Mouse (Mus musculus) cerebellum, postnatal 4 days (tissue): ENCODE results near the gene Rftn1.

ENCODE experiments used
- DNase-seq, 2 experiments: peaks; one replicate each; pipeline ENCODE4 v3.0.0; 2022; ENCODE audit warnings: low spot score in 2 of 2, mixed read lengths in 1 of 2

Rftn1 gene

DNA sequence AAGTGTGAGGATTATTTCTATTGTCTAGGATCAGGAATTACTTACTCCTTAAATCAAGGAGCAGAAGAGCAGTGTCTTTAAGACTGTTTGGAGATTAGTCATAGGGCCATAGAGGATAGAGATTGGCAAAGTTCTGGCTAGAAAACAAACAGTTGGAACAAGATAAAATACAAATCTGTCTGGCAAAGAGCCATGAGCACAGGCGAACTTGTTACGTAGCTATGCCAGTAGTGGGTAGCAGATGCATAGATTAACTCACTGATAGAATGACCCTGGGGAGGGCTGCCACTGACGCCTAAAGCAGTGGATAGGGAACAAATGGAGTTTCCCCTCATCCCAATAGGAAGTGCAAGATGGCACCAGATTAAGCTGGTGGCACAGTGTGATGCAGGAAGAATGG is 97.1 kb downstream of the Rftn1 start:
- no peak for DNase-seq

DNA sequence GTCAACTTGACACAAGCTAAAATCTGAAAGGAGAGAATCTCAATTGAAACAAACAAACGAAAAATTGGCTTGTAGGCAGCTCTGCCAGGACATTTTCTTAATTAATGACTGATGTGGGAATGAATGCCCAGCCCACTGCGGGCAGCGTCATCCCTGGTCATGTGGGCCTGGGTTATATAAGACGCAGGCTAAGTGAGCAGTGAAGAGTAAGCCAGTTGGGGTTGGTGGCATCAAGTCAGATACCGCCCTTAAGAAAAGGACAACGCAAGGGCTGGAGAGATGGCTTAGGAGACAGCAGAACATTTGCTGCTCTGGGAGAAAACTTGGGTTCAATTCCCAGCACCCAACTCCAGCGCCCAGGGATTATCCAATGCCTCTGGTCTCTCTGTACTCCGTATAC is 97.6 kb downstream of the Rftn1 start:
- DNase-seq = no peak

DNA sequence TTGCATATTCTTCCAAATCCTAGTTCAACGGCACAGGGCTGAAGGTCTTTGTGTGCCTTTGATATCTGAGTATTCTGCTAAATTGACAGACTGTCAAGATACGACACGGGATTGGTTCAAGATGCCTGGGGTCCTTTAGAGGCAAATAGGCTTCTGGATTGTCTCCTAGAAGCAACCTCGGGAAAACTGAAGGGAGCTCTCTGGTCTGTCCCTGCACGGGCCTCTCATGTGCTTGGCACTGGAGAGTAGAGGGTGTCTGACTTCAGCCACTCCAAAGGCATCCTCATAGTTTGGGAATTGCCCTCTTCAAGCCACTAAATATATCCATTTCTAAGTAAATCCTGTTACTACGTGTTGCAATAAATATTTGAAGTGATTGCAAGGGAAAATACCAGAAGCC is 98.6 kb downstream of the Rftn1 start:
- no peak for DNase-seq

DNA sequence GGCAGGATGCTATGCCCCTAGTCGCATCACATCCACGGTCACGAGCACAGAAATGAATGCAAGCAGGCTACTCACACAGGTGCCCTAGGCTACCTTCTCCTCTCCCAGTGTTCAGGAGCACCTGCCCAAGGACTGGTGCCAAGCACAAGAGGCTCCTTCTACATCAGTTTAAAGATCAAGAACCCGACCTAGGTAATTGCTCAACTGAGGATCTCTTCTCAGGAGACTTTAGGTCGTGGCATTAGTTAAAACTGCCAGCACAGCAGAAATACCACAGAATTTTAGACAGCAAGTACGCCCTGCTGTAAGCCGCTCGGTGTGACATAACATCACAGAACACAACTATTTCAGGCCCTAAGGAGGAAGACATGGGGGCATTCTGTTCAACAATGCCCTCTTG is 100.7 kb downstream of the Rftn1 start:
- DNase-seq = no peak

DNA sequence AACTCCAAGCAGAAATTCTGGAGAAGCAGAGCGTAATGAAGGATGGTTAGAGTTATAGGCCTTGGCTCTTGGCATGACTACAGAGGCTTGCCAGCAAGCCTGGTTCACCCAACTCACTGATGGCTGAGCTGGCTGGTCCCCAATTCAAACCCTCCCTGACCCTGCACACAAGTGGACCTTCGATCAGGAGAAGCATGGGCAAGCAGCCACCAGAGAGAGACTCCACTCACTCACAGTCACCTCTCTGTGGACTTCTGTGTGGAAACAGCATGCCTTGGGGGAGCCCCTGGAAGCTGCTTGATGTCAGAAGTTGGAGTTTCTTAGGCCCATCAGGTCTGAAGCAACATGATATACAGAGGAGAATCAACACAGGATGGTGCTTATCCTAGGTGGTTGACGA is 102.4 kb downstream of the Rftn1 start:
- no peak for DNase-seq

DNA sequence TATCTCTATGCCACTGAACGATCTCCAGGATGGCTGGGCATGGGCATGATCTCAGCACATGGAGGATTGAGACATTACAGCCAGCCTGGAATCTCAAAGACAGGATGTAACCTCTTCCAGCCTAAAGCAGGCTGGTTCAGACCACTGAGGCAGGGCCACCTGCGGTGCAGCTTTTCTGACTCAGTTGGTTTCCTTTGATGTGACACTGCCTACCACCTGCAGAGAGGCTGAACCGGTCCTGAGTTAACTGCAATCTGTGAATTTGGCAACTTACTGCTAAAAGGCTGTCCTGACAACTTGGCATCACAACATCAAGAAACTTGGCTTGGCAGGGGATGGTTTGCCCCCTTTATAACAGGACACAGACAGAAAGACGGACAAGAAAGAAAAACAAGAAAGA is 103.6 kb downstream of the Rftn1 start:
- DNase-seq = no peak

DNA sequence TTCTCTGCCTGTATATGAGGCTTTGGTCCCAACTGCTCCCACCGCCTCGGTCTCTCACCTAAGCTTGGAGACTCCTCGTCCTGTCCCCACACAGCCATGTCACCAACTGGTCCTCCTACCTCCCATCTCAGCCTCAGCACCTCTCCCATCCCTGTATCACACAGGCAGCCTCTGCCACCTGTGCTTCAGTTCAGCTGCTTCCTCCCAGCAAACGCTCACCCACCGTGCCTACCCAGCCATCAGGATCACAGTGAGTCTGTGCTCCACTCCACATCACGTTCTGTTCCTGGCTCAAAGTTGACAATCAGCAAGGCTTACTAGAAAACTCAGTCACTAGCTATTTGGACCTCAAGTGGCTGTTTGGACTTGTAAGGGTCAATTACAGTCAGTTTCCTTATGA is 105.8 kb downstream of the Rftn1 start:
- DNase-seq = no peak

DNA sequence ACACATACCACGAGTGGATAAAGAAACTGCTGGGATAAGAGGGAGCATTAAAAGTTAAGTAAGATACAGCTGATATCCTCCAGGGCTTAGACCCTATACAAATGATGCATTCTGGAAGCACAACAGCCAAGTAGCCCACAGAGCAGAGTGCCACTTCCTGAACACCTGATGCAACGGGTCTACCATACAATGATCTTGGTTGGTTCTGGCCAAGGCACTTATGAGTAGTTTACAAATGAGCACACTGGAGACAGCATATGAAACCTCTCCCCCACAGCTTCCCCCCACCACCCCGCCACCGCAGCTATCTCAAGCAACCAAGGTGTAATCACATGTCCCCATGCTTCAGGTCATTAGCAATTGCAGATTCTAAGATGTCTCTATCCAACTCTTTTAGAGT is 106.5 kb downstream of the Rftn1 start:
- no peak for DNase-seq

DNA sequence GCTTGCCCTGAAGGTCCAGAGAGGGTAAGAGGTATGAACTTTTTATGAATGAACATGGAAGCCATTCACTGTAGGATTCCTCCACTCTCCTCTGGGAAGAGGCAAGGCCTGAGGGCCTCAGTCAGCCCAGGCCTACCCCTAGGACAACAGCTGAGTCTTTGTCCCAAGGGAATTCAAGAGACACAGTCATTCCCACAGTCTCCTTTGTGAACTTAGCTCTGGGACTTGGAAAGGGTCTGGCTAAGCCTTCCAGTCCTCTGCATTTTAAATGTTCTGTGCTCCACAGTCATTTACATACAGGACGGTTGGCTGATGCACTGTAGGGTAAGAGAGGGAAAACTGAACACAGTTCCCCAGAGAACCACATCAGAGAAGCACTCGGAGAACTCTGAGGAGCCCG is 107.5 kb downstream of the Rftn1 start:
- no peak for DNase-seq

DNA sequence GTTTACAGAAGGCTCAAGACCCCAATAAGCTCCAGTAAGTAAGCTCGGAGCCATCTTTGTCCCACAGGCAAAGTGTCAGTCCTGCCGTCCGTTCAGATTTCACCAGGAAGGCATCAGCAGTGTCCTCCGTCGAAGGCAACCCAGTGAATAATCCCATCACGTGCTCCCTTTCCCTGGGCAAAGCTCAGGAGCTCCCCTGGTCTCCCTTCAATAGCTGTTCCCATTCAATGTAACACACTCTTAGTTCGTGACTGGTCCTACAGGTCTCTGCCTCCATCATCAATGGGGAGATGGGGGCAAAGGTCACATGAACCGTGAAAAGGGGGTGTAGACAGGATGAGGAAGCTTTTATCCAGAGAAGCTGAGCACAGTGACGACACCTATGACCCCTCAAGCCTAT is 108.8 kb downstream of the Rftn1 start:
- no peak for DNase-seq

DNA sequence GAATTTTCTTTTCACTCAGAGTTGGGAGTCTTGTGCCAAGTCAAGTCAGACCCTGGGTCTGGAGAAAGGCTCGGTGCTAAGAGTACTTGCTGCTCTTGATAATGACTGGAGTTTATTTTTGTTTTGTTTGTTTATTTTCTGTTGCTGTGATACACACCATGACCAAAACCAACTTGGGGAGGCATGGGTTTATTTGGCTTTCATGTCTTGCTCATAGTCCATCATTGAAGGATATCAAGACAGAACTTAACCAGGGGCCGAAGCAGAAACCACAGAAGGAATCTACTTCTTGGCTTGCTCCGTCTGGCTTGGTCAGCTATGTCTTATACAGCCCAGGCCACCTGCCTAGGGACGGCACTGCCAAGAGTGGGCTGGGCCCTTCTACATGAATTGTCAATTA is 109.5 kb downstream of the Rftn1 start:
- DNase-seq = no peak

DNA sequence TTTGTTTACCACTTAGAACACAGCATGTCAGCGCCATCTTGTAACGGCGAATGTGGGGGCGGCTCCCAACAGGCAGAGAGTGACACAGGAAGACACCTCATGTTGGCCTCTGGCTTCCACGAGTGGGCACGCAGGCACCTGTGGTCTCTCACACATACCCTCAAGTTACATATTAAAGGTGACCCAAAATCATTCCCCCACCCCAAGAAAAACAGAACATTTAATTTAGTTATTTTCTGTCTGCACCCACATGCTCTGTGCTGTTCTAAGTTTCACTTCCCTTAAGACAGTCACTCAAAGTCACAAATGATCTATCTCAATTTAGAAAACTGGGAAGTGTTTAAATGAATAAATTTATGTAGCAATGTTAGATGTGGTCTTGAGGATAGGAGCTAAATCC is 111.7 kb downstream of the Rftn1 start:
- DNase-seq = no peak

DNA sequence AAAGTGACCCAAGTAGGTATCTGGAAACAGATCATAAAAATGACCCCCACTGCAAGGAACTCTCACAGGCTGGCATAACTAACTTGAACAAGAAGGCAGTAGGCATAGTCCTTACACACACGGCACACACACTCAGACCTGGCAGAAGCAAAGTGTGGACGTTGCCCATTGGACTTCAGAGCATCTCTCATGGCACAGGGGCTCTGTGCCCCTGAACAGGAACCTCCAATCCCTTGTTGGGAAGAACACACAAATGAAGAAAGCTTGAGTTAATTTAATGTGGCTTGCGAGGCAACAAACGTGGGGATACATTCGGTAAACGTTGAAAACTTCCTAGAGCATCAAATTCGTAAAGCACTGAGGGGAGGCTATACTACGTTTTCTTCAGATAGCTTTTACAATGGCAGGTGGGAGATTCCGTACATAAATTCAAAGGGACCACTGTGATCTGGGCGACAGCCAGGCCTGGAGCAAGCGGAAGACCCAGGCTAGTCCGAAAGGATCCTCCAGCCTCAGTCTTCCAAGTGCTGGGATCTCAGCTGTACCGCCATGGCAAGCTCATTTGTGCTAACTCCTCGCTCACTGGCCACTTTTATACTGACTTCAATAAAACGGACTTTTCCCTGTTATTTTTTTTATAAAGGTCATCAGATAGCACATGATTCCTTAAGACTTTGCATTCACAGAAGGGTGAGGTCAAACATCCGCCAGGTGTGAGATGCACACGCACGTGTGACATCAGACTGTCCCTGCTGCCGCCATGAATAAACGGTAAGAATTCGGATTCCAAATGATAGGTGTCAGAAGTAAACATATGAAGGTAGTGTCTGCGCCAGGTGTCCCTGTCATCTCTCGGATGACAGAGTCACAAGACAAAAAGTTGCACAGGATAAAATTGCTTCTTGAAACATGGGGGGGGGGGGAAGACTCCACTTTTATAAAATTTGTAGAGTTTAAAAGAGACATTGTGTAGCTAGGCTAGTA is 117.2 kb downstream of the Rftn1 start:
- no peak for DNase-seq

DNA sequence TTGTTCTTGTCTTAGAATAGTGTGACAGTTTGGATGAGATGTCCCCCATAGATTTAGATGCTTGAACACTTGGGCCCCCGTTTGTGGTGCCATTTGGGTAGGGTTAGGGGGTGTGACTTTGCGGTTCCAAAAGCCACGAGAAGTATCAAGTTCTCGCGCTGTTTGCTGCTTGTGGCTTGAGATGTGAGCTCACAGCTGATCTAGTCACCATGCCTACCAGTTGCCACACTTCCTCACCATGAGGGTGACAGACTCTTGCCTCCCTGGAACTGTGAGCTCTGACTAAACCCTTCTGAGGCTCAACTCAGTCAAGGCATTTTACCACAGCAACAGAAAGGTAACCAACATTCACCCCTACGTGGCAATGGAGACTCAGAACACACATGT is 118.9 kb downstream of the Rftn1 start:
- DNase-seq = no peak

DNA sequence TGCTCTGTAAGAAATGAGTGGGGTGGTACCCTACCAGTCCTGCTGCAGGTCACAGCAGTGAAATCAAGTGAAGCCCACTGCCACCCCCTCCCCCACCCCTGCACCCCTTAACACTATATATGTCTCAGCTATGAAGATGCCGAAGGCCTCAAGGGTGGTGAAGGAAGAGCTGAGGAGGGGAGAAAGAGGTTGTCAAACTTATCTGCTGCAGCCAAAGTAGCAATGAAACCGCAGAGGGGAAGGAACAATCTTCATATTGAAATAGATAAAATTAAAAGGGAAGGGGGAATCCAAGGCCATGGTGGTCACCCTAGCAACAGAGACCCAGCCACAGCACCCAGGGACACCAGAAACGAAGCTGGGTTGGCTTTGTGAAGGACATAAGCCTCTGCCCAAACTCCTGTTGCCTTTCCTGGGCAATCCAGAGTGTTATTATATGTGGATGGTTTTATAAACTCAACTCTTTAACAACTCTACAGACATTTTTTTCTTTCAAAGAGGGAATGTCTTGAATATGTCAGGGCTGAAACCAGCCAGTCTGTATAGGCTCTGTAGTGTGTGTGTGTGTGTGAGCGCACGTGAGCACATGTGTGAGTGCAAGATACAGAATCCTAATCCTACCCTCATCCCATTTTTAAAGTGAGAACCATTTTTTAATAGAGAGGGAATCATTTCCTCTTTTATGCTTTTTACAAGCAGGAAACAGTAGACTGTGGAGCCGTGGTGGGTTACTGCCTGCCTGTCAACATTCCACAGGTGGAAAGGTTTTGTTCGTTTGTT is 119.5 kb downstream of the Rftn1 start:
- DNase-seq = no peak

DNA sequence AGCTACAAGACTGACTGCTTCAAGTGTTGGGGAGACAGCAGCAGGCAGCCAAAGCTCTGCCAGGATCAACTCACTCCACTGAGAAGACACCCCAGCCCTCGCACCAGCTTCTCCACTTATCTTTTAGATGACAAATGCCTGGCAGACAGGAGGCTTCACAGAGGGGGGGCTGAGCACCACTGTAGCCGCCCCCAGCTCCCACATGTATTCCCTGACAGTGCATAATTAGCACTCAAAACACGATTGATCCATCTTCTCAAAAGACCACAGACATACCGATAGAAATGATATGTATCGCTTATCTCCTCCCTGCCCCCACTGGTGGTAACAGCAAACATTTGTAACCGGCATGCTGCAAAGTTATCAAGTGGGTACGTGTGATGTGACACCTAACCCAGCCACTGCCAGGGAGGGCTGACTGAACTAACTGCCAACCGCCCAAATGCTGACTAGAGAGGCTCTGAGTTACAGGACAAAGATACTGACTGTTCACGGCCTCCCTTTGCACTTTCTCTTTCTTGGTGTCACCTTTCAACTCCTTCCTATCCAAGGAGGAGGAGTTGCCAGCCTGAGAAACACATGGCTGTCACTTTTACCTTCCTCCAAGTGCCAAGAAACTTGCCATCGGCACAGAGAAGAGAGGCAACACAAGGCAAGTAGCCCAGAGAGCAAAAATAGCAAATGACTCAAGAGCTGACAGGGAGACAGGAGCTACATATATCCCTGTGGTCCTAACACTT is 120.4 kb downstream of the Rftn1 start:
- no peak for DNase-seq

DNA sequence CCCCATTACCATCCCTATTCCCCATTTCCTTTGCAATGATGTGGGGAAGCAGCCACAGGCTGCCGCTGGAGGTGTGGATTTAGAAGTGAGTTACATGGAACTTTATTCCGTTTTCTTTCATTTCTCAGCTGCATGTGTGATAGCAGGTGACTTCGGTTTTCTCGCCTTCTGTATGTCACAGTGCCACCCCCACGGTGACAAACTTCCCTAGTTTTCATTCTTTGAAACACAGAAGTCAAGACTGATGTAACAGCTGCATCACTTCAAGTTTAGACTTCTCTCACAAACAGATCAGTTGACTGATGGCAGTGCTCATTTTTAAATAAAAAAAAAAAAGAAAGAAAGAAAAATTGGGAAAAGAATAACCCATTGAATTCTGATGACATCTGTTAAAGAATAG is 121.3 kb downstream of the Rftn1 start:
- DNase-seq = no peak

DNA sequence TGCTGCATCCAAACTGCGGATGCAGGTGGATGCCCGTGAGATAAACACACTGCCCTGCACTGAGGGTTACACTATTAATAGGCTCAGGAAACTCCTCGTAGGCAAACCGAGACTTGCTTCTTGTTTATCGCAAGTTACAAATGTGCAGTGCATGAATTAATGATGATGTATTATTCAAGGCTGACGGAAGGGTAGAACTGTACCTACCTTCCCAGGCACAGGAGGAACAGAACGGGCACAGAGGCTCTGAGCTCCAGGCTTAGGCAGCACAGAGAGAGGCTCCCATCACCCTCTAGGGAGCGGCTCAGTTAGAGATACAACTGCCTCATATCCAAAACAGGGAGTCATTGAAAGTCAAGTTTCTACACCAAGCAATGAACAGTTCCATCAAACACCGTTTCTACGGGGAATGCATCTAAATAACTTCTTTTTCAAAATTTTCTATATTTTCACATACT is 121.8 kb downstream of the Rftn1 start:
- no peak for DNase-seq

DNA sequence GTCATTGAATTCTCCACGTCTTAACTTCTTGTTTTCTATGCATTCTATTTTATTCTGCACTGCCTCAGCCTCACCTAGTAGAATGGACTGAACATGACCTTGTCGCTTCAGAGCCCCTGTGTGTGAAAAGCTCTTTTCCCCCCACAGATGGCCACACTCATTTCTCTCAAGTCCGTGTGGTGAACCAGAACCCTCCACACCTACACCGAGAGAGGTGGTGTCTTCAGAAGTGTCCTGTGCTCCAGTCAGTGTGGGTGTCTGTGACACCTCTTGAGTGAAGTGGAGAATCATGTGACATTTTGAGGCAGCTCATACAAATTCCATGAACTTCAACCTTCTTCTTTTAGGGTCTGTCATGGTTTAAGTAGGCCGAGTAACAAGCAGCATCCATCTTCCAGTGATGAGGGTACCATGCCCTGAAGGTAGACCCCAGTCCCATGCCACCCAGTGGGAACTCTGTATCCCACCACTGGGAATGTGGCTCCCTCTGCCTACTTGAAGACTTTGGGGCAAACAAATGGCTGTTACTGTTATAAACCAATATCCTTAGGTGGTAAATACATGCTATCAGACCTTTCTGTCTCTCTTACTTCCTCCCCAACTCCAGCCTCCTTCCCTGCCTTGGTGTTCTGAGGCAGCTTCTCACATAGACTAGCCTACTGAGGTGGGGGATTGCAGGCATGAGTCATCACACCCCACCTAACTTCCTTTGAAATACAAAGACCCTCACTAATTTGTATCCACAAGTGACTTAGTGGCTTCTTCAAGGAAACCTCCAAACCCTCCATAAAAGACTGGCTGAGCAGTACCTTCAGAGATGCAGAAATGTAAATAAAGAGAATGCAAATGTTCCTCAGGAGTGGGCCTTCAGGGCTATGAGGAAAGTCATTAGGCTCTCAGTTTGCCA is 122.4 kb downstream of the Rftn1 start:
- no peak for DNase-seq

DNA sequence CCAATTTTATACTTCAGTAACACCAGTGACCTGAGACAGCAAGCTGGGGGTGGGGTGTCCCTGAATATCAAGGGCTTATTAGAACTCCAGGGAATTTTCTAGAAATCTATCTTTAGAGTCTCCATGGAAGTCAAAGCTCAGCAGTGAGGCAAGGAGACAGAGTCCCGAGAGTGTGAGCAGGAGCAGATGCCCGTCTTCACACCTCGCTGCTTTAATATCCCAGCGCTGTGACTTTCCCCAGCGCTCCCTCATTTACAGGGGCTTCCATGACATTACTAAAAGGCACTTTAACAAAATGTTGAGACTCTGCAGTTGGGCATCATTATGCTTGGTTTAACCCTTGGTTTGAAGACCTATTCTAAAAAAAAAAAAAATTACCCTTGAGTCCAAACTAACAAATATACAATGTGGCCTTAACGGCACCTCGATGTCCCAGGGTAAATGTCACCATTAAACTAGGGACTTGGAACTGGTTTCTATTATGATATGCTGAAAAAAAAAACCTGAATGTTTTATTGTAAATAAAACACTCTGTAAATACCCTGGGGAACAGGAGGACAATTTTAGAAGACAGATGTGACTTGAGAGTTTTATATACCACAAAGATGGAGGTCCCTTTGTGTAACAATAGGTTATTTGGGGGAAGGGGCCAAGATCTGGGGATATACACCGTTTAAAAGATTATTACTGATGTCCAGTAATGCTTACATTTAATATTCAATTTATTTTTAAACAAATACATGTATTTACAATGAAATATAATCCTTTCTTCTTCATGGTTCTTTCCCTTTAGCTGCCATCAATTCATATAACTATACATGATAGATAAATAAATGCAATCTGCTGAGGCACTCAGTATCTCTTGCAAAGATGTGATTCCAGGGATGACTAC is 123.4 kb downstream of the Rftn1 start:
- no peak for DNase-seq
